Mouse (Mus musculus) forebrain, embryonic 16.5 days (tissue): ENCODE measurements at regions not wholly inside any gene's neighbourhood (a gene's known extent, or its start where the extent isn't known, plus 50 kb on each side); places are given as distances from the start of the nearest gene placed in this dataset.
A peak's percentile ranks its signal among the peaks of the same experiment; 100 is the strongest.

Experiments
- ATAC-seq: fragments of 200-750 bp; cut with Nextera tagmentation; 2 replicates; pipeline ENCODE4 v1.8.0; 2017; ENCODE audit warnings: mild to moderate bottlenecking, moderate library complexity
- H3K27ac ChIP-seq: fragments of 300-500 bp; sonication (generic); 2 replicates; pipeline ENCODE4 v1.5.1; 2014; ENCODE audit warnings: low read length, control low read depth
- H3K27me3 ChIP-seq: fragments of 300-500 bp; sonication (generic); replicated peaks from 2 replicates; pipeline ENCODE4 v1.6.1; 2014; ENCODE audit warnings: low read length; ENCODE audit not compliant: control insufficient read depth, insufficient read depth
- H3K36me3 ChIP-seq: fragments of 300-500 bp; sonication (generic); 2 replicates; pipeline ENCODE4 v1.6.1; 2014; ENCODE audit not compliant: control insufficient read depth, insufficient read depth
- H3K4me1 ChIP-seq: fragments of 300-500 bp; sonication (generic); replicated peaks from 2 replicates; pipeline ENCODE4 v1.6.1; 2014; ENCODE audit warnings: low read length; ENCODE audit not compliant: control insufficient read depth, insufficient read depth
- H3K4me2 ChIP-seq: fragments of 300-500 bp; sonication (generic); 2 replicates; pipeline ENCODE4 v1.6.1; 2014; ENCODE audit warnings: mild to moderate bottlenecking, low read length, control low read depth
- H3K4me3 ChIP-seq: fragments of 300-500 bp; sonication (generic); replicated peaks from 2 replicates; pipeline ENCODE4 v1.5.1; 2014; ENCODE audit warnings: mild to moderate bottlenecking, low read length, control low read depth
- H3K9ac ChIP-seq: fragments of 300-500 bp; sonication (generic); replicated peaks from 2 replicates; pipeline ENCODE4 v1.6.1; 2014; ENCODE audit warnings: low read depth, low read length, control low read depth
- H3K9me3 ChIP-seq: fragments of 300-500 bp; sonication (generic); 2 replicates; pipeline ENCODE4 v1.6.1; 2016; ENCODE audit warnings: low read length; ENCODE audit not compliant: control insufficient read depth
- WGBS: fragments of 180-500 bp; shearing (Covaris S2); extraction: QIAGEN DNeasy Blood & Tissue Kit; methylation state at CpG from one replicate; pipeline ENCODE4 v1.1.7; 2014; 5-methylcytosine and 5-hydroxymethylcytosine counted together

DNA sequence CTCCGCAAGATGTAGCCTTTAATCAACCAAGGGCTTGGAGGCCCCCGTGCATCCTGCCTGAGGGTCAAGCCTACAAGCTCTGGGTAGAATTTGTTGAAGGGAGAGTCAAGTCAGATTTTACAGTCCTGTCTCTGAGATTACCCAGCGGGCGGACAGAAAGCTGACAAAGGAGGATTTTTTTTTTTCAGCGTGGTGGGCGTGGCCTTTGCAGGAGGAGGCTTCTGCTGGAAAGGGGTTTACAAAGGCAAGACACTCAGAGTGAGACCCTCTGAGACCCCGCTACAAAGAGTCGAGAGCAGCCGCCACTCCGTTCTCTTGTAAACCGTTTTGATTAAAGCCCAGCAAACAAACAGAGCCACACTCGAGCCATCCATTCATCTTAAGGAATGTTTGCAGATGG is 92.1 kb upstream of the Dynlrb2 start:
- Histone ChIP-seq H3K27ac (no peak overlapping the region), H3K4me2 (no peak overlapping the region), H3K36me3 (no peaks in the 10 kb centered on the region), H3K27me3 (no peaks in the 10 kb centered on the region), H3K9ac (no peak overlapping the region), H3K9me3 (no peaks in the 10 kb centered on the region), H3K4me1 (peaks cover 6% of the 10 kb centered on the region), H3K4me3 (no peak overlapping the region)
- ATAC-seq = no peak
- WGBS = 20% methylated on average over 12 of the region's 12 CpGs

DNA sequence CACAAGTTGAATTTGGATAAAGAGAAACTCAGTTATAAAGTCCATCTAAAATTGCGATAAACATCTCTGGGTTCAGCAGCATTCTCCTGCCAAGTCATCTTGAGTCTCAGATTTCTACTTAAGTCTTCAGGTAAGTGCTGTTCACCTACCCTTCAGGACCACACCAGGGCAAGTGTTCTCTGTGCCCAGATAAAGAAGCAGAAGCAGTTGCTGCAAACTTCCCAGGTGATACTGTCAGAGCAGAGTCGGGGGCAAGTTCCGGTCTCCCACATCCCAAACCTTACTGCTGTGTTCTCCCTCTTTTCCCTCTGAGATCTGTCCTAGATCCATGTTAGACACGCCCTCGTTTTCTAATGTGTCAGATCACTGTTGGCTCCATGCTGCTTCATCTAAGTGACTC is 94.7 kb upstream of the Dynlrb2 start:
- 82% methylated on average over 5 of the region's 5 CpGs for WGBS
- H3K27ac ChIP-seq = no peak overlapping the region
- ATAC-seq = no peak

DNA sequence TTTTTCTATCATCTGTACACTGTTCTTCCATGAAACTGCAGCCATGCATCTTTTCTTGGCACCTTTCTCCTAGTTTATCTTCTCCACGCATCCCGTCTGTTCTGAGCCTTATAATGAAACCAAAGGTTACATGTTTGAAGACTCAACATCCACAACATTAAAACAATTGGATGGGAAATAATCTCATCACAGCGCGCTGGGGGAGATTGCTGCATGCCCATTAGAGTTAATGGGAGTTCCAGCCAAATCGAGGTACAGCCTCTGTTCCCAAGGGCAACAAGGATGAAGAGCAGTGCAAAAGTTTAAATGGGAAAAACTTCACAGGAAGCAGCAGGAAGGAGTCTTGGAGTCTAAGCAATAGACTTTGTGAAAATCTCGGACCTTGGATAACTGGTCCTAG is 95.8 kb upstream of the Dynlrb2 start:
- H3K4me3 ChIP-seq = no peak overlapping the region
- H3K9ac ChIP-seq = no peak overlapping the region
- WGBS = 92% methylated on average over 6 of the region's 6 CpGs
- no peaks in the 10 kb centered on the region for H3K27me3 ChIP-seq
- no peaks in the 10 kb centered on the region for H3K36me3 ChIP-seq
- H3K9me3 ChIP-seq = no peaks in the 10 kb centered on the region
- H3K27ac ChIP-seq = no peak overlapping the region
- no peak for ATAC-seq
- no peak overlapping the region for H3K4me2 ChIP-seq
- H3K4me1 ChIP-seq = peaks cover 3% of the 10 kb centered on the region; the same call in 1 of the 2 replicates

More for the DNA sequence above, 94.7 kb upstream of the Dynlrb2 start:
- Histone ChIP-seq H3K4me1 (peaks cover 3% of the 10 kb centered on the region; the same call in 1 of the 2 replicates), H3K4me2 (no peak overlapping the region), H3K27me3 (no peaks in the 10 kb centered on the region), H3K36me3 (no peaks in the 10 kb centered on the region), H3K9me3 (no peaks in the 10 kb centered on the region), H3K9ac (no peak overlapping the region), H3K4me3 (no peak overlapping the region)

DNA sequence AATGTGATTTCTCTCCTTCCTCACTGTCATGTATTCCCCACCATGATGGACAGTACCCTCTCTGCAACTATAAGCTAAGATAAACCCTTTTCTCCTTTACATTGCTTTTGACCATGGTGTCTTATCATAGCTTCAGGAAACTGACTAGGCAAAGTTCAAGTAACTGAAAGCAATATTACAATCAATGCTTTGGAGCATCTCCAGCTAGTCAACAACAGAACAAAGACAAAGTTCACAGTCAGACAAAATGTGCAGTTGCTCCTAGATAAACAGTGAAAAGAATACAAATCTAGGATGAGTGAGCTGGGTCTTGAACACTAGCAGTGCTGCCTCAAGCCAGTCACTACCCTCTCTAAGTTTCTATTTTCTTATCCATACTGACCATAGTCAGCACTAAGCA is 100.2 kb upstream of the Dynlrb2 start:
- Histone ChIP-seq H3K4me1 (no peaks in the 10 kb centered on the region), H3K27ac (no peak overlapping the region), H3K4me3 (no peak overlapping the region), H3K36me3 (no peaks in the 10 kb centered on the region), H3K27me3 (no peaks in the 10 kb centered on the region), H3K4me2 (no peak overlapping the region), H3K9ac (no peak overlapping the region), H3K9me3 (no peaks in the 10 kb centered on the region)
- ATAC-seq = no peak

DNA sequence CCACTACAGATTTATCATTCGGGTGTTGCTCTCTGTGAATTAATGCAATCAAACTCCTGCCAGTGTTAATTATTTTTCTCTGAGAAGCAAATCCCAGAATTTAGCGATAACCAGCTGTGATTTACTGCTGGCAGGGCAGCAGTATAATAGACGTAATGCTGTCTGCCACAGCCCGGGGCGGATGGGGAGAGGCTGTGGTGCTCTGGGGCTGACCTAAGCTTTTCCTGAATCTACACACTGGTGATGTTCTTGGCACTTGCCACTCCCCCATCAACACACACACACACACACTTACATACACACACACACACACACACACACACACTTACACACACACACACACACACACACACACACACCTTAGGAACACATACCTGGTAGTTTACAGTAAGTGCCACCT is 101.4 kb upstream of the Dynlrb2 start:
- H3K27ac ChIP-seq = no peak overlapping the region
- no peaks in the 10 kb centered on the region for H3K27me3 ChIP-seq
- H3K9me3 ChIP-seq = no peaks in the 10 kb centered on the region
- no peak for ATAC-seq
- H3K9ac ChIP-seq = no peak overlapping the region
- H3K4me2 ChIP-seq = no peak overlapping the region
- 53% methylated on average over 5 of the region's 5 CpGs for WGBS
- H3K4me3 ChIP-seq = no peak overlapping the region
- no peaks in the 10 kb centered on the region for H3K4me1 ChIP-seq
- no peaks in the 10 kb centered on the region for H3K36me3 ChIP-seq

DNA sequence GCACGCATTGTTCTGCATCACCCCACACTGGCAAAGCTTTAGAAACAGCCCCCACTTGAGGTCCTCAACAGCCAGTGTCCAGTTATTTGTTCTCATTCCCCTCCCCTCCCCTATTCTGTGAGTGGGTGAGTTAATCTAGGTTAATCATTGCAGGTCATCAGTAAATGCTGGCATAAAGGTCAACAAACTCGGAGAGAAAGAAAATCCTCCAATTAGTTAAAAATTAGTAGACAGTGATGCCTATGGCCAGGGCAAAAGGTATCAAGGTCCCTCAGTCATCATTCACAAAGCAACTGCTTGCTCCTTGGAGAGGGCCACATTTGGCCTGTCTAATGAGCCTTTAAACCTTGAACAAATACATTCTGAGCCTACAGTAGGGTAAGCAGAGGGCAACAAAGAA is 105.3 kb upstream of the Dynlrb2 start:
- ATAC-seq = no peak
- Histone ChIP-seq H3K4me3 (no peak overlapping the region), H3K4me2 (no peak overlapping the region), H3K27me3 (no peaks in the 10 kb centered on the region), H3K9me3 (no peaks in the 10 kb centered on the region), H3K9ac (no peak overlapping the region), H3K27ac (no peak overlapping the region), H3K36me3 (no peaks in the 10 kb centered on the region), H3K4me1 (no peaks in the 10 kb centered on the region)
- 56% methylated on average over 2 of the region's 2 CpGs for WGBS

DNA sequence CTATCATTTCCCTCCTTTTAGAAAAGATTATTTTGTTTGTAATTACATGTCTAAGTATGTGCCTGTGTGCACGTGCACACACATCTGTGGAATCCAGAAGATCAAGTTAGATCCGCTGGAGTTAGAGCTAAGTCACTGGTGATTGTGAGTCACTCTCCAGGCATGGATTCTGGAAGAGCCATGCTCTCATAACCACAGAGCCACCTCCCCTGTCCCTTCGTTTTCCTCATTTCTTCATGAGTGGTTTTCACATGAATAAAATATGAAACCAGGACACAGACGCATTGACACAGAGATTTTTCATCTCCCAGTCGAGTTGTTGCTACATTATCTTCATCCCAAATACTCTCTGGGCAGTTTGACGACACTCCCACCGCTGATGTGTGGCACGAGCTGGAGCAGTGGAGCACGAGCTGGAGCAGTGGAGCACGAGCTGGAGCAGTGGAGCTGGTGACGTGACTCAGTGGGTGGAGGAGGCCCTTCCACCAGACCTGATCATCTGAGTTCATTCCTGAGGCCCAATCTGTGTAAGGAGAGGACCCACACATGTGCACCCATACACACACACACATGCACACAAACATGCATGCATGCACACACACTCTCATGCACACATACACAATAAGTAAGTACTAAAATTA is 106.1 kb upstream of the Dynlrb2 start:
- H3K4me1 ChIP-seq = no peaks in the 10 kb centered on the region
- no peak overlapping the region for H3K4me3 ChIP-seq
- no peak overlapping the region for H3K27ac ChIP-seq
- no peaks in the 10 kb centered on the region for H3K27me3 ChIP-seq
- H3K9ac ChIP-seq = no peak overlapping the region
- no peak overlapping the region for H3K4me2 ChIP-seq
- 81% methylated on average over 11 of the region's 11 CpGs for WGBS
- no peak for ATAC-seq
- no peaks in the 10 kb centered on the region for H3K9me3 ChIP-seq
- no peaks in the 10 kb centered on the region for H3K36me3 ChIP-seq

DNA sequence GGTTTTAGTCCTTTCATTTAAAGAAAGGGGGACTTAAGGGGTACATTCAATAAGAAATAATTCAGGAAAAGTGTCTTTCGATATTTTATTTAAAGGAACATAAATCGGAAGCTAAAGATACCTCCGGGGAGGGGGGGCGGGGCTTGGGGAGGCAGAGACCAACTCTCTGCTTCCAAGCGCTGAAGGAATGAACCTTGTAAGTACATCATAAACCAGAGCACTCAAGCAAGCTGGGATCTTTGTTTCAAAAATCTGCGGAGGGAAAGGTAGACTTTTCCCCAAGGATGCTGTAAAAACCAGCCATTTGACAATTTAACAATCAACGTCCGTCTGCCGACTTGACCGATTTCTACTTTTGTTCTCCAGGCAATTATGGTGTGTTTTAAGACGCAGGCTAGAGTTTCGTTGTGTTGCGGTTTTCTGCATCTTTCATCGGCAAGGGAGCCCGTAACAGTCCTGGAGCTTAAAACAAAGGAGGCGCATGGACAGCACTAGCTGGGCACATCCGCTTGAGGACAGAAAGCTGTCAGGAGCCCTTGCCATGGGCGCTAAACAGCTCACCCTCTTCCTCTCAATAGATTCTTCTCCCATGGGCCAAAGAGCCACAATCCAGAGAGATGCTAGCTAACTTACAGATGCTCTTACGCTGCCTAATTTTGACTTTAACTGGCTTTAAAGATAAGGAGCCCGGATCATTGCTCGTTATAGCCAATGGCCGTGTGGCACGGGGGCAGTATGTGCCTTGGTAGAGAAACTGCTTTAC is 119.4 kb upstream of the Dynlrb2 start:
- Histone ChIP-seq H3K36me3 (no peaks in the 10 kb centered on the region), H3K4me2 (peak overlapping the region; percentile 47), H3K4me1 (peaks cover 18% of the 10 kb centered on the region), H3K27me3 (peaks cover 7% of the 10 kb centered on the region; the same call in 1 of the 2 replicates), H3K9ac (peak overlapping the region; percentile 29; the same call in 1 of the 2 replicates), H3K9me3 (0 out of 2 replicates have a peak, but pooled peaks cover under 1% of the 10 kb centered on the region), H3K4me3 (peak overlapping the region; percentile 24), H3K27ac (peak overlapping the region; percentile 71)
- 56% methylated on average over 23 of the region's 23 CpGs for WGBS
- ATAC-seq = peak; percentile 37

DNA sequence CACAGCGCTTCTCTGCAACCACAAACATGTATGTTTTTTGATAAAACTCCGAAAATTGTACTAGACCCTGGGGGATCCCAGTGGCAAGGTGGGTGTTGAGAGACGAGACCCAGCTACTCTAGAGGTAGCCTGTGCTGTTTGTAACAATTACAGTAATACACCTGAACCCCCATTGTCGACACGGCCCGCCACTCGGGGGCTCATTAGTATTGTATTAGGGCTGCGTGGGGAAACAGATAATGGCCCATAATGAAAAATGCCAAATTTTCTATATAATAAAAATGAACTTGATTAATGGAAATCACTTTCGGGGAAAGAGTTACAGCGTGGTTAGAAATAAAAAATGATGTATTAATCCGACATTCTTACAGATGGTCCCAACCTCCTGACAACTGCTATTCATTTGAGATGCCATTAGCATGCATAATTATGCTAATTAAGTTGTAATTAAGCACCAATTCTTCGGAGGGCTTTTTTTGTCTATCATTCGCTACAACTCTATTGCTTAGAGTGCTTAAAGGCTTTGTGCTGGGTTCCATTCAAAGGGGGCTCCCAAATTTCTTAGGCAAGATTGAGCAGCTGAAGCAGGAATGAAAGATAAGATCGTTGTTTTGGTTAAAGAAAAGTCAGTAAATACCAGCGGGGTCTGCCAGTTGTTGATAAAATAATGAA is 120.2 kb upstream of the Dynlrb2 start:
- Histone ChIP-seq H3K4me1 (peaks cover 18% of the 10 kb centered on the region), H3K27ac (peak overlapping the region; percentile 80), H3K4me2 (peak overlapping the region; percentile 47), H3K9ac (no peak overlapping the region), H3K36me3 (no peaks in the 10 kb centered on the region), H3K4me3 (peak overlapping the region; percentile 24), H3K9me3 (no peaks in the 10 kb centered on the region), H3K27me3 (peaks cover 7% of the 10 kb centered on the region; the same call in 1 of the 2 replicates)
- ATAC-seq = peak; percentile 86
- WGBS = 21% methylated on average over 15 of the region's 15 CpGs
